Mouse (Mus musculus) left cerebral cortex, adult 18-20 months (tissue): ENCODE data around the gene Clstn2. TPM values are rescaled to one million over a fixed set of nuclear protein-coding genes. Genes with fewer than 3 reads are reported as not detected.

Source experiments
- DNase-seq, 2 experiments: peaks; one replicate each; pipeline ENCODE4 v3.0.0; 2021 to 2022; ENCODE audit warnings: low spot score in 2 of 2, mixed read lengths in 1 of 2
- total RNA-seq, 2 experiments: library from RNA; stranded (reverse); gene quantifications; 2 replicates each; pipeline ENCODE4 v1.2.3; 2021

Clstn2 gene
- total RNA-seq, 2 experiments from 2014 or later = 68.7 to 71.9 TPM

- peak in 1 of 2 experiments; percentile 23 for DNase-seq
Measured at GRCm38 (mm10) chr9:97953746-97954359, 79.1 kb downstream of the Clstn2 start.

- no peak for DNase-seq
Measured at GRCm38 (mm10) chr9:97950378-97951006, 82.5 kb downstream of the Clstn2 start.

- no peak for DNase-seq
Measured at GRCm38 (mm10) chr9:97919326-97919725, 113.7 kb downstream of the Clstn2 start.

GRCm38 (mm10) chr9:97891415-97891814 lies 141.6 kb downstream of the Clstn2 start:
- no peak for DNase-seq

DNA sequence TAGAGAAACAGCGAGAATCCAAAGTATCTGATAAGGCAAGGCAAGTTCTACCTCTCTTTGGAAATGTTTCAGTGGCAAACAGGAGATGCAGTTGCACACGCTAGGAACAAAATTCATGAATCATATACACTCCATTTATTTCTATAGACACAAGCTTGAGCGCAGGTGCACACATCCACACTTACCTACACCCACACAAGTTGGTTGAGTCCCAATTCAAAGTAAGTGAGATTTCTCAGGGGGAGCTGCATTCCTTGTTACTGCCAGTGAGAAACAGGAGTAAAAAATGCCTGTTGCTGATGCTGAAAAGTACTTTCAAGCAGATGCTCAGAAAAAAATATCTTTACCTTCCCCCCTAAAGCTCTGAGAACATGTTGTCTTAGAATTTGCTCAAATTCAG lies 149.6 kb downstream of the Clstn2 start:
- peak; percentile 27 to 46 for DNase-seq

DNA sequence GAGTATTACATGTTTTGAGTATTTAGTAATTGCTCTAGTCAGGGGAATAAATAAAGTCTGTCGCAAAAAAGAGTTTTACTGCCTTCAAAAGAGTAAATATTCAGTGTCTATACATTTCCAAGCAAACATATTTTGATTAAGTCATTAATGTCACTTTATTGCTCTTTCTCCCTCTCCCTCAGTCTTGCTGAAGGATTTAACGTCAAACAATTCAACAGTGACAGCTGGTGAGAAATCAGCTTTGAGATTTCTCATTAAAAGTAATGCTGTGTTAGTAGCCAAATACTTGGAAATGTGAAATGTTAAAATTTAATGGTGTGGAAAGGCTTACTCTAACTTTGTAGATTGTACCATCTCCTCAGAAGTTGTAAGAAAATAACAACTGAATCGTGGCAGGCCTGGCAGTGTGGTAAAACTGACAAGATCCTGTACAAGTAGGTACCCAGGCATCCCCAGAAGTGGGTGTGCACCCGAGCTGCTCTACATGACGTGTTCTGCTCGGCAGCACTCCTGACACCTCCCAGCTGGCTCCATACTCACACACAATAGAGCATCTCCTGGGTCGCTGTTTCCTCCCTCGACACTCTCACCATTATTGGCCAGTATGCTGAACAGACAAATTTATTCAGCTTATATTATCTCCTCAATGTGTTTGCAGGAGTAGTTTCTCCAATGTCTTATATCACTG lies 165.8 kb downstream of the Clstn2 start:
- DNase-seq = no peak

- no peak for DNase-seq
Measured at GRCm38 (mm10) chr9:97852859-97853258, 180.1 kb downstream of the Clstn2 start.

- DNase-seq = no peak
Measured at GRCm38 (mm10) chr9:97847873-97848838, 184.8 kb downstream of the Clstn2 start.

DNA sequence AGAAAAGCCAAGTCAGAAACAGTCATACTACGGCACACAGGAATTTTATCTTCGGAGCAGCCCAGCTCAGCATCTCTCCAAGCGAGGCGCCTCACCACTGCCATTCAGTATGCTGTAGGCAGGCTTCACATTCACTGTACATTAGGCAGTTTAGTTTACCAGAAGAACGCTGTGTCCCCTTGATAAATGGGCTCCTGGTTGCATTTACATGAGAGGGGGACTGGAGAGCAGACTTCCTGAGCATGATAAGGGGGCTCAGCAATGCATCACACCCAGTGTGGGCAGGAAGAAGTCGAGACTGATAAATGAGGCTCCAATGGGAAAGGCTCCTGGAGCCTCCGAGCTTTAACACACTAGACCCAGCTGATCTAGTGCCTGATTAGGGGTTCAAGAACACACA lies 190.9 kb downstream of the Clstn2 start:
- DNase-seq = no peak

DNA sequence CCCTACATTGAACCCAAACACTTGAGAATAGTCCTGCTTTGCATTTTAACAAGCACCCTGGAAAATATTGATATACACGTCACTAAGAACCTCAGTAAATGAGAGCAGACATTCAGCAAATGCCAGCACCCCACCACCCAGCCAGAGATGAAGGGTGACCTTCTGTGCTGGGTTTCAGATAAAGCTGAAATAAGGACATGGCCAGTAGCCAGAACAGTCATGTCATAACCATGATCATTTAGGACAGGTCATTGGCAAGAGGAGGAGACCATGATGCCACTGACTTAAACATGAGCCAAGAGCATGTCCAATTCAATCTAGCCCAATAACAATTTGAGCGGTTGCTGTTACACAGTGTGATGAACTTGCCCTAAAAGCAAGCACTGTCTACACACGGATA lies 201.8 kb downstream of the Clstn2 start:
- DNase-seq = no peak

GRCm38 (mm10) chr9:97829919-97830318 lies 203.1 kb downstream of the Clstn2 start:
- no peak for DNase-seq

DNA sequence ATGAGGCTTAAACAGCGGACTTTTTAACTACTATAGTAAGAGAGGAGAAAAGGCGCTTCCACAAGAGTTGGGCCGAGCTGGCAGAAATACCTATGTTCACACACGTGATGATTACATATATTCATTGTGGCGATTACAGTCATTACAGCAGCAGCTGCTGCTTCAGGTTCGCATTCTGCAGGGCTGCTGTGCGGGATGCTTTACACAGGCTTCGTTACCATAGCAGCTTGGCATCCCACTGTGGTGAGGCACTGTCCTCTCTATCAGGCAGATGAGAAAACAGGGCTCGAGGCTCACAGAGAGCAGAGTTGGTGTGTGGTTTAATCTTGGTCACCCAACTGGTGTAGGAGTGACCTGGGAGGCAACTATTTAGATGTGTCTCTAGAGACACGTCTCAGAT lies 205.3 kb downstream of the Clstn2 start:
- no peak for DNase-seq

GRCm38 (mm10) chr9:97826077-97826947 lies 206.7 kb downstream of the Clstn2 start:
- no peak for DNase-seq

DNA sequence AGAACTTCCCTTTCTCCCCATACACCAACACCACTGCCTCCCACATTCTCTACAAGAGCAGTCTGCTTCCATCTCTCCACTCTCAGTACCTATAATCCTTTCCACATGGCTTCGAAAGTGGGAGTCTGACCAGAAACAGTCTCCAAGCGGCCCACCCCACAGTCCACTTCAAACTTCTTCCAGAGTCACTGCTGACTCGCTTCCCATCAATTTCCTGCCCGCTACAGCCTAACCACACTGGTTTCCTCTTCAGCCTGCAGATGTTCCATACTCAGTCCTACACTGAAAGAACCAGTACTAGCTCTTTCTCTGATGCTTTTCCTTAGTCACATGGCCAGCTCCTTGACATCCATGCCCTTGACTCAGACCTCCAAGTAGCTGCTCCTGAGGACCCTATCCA lies 215.9 kb downstream of the Clstn2 start:
- no peak for DNase-seq

- no peak for DNase-seq
Measured at GRCm38 (mm10) chr9:97816143-97816805, 216.7 kb downstream of the Clstn2 start.

GRCm38 (mm10) chr9:97813157-97813556 lies 219.8 kb downstream of the Clstn2 start:
- DNase-seq = no peak

- no peak for DNase-seq
Measured at GRCm38 (mm10) chr9:97807031-97807430, 225.9 kb downstream of the Clstn2 start.

GRCm38 (mm10) chr9:97793661-97794060 lies 239.3 kb downstream of the Clstn2 start:
- no peak for DNase-seq

GRCm38 (mm10) chr9:97788151-97788670 lies 244.8 kb downstream of the Clstn2 start:
- no peak for DNase-seq
